Mouse (Mus musculus) heart, adult 9 months (tissue): ENCODE results near the gene Nkapl.
"Not testable (repeated sequence)": the region's sequence is repeated elsewhere in the genome, so short reads cannot be mapped to it uniquely, and the experiment has no call there.

ENCODE experiments used
- DNase-seq, 2 experiments: peaks; one replicate each; pipeline ENCODE4 v3.0.0; 2022; ENCODE audit warnings: low spot score in 2 of 2

Nkapl gene

GRCm38 (mm10) chr13:21468061-21469019 is at the start of gene Nkapl:
Gene Nkapl, minus strand, starts transcription at chr13:21468509.
- DNase-seq = peak; percentile 83 to 86

GRCm38 (mm10) chr13:21506221-21506649 is 37.9 kb upstream of the Nkapl start:
- DNase-seq = peak; percentile 83

GRCm38 (mm10) chr13:21502296-21502695 is 34.0 kb upstream of the Nkapl start:
- no peak for DNase-seq

- not testable (repeated sequence) for DNase-seq
These were observed 32.9 kb upstream of the Nkapl start, which contains the start of gene Gm11273 for GRCm38 (mm10) chr13:21501182-21501581. Gene Gm11273, minus strand, starts transcription at chr13:21501418.

- no peak for DNase-seq
These were observed 26.8 kb upstream of the Nkapl start, which contains the start of gene AK157302 for GRCm38 (mm10) chr13:21495080-21495479. Gene AK157302, plus strand, starts transcription at chr13:21495223.

- DNase-seq = no peak
These were observed 24.5 kb upstream of the Nkapl start for GRCm38 (mm10) chr13:21492847-21493246.

- no peak for DNase-seq
These were observed 18.6 kb upstream of the Nkapl start for GRCm38 (mm10) chr13:21486881-21487280.

- DNase-seq = peak; percentile 62 to 65
These were observed 10.7 kb upstream of the Nkapl start, which contains the start of the genes Zkscan4 and Gm10065 for GRCm38 (mm10) chr13:21478759-21479670. Gene Zkscan4, plus strand, starts transcription at chr13:21478907. Gene Gm10065, minus strand, starts transcription at chr13:21479441.

- DNase-seq = no peak
These were observed 4.1 kb upstream of the Nkapl start for GRCm38 (mm10) chr13:21472427-21472826.

GRCm38 (mm10) chr13:21469097-21469496 is 788 bp upstream of the Nkapl start:
- DNase-seq = no peak

- no peak for DNase-seq
These were observed 973 bp downstream of the Nkapl start for GRCm38 (mm10) chr13:21467336-21467735.

- DNase-seq = not testable (repeated sequence)
These were observed 5.8 kb downstream of the Nkapl start for GRCm38 (mm10) chr13:21462516-21462915.

- no peak for DNase-seq
These were observed 12.0 kb downstream of the Nkapl start for GRCm38 (mm10) chr13:21456347-21456746.

- no peak for DNase-seq
These were observed 14.2 kb downstream of the Nkapl start for GRCm38 (mm10) chr13:21454133-21454532.

GRCm38 (mm10) chr13:21453449-21453848 is 14.9 kb downstream of the Nkapl start, which contains the start of gene Zscan26:
Gene Zscan26, minus strand, starts transcription at chr13:21453730.
- peak; percentile 90 to 91 for DNase-seq

GRCm38 (mm10) chr13:21453042-21453441 is 15.3 kb downstream of the Nkapl start:
- DNase-seq = peak in 1 of 2 experiments; percentile 3

- no peak for DNase-seq
These were observed 20.3 kb downstream of the Nkapl start for GRCm38 (mm10) chr13:21447856-21448614.

GRCm38 (mm10) chr13:21446796-21447195 is 21.5 kb downstream of the Nkapl start:
- DNase-seq = no peak

- no peak for DNase-seq
These were observed 27.1 kb downstream of the Nkapl start for GRCm38 (mm10) chr13:21441207-21441572.

GRCm38 (mm10) chr13:21440503-21441206 is 27.7 kb downstream of the Nkapl start, which contains the start of gene Pgbd1:
Gene Pgbd1, minus strand, starts transcription at chr13:21441058.
- peak; percentile 26 to 48 for DNase-seq
